Mouse (Mus musculus) heart, adult 2 months (tissue): ENCODE measurements around the gene Gm21830. TPM values are rescaled to one million over a fixed set of nuclear protein-coding genes. Genes with fewer than 3 reads are reported as not detected.
A peak's percentile ranks its signal among the peaks of the same experiment; 100 is the strongest.

Experiments
- DNase-seq, 2 experiments: peaks; one replicate each; pipeline ENCODE4 v3.0.0; 2021
- H3K27ac ChIP-seq: fragments of 200-600 bp; 2 replicates; pipeline ENCODE4 v1.8.1; 2022
- H3K27me3 ChIP-seq: fragments of 200-500 bp; 2 replicates; pipeline ENCODE4 v1.6.1; 2012; ENCODE audit warnings: mild to moderate bottlenecking, low read length, inconsistent platforms, mixed read lengths; ENCODE audit not compliant: control insufficient read depth, insufficient read depth
- H3K36me3 ChIP-seq: fragments of 200-500 bp; 2 replicates; pipeline ENCODE4 v1.6.1; 2012; ENCODE audit warnings: low read length, inconsistent platforms; ENCODE audit not compliant: control insufficient read depth, insufficient read depth
- H3K4me1 ChIP-seq: fragments of 200-500 bp; 2 replicates; pipeline ENCODE4 v1.6.1; 2011; ENCODE audit warnings: low read length; ENCODE audit not compliant: control insufficient read depth, insufficient read depth
- H3K4me3 ChIP-seq: fragments of 200-600 bp; 2 replicates; pipeline ENCODE4 v1.8.1; 2022
- H3K79me2 ChIP-seq: fragments of 200-500 bp; replicated peaks from 2 replicates; pipeline ENCODE4 v1.6.1; 2012; ENCODE audit warnings: mild to moderate bottlenecking, inconsistent platforms, low read length, moderate library complexity, mixed read lengths; ENCODE audit not compliant: control insufficient read depth, insufficient read depth
- H3K9ac ChIP-seq: fragments of 200-500 bp; 2 replicates; pipeline ENCODE4 v1.6.1; 2012; ENCODE audit warnings: low read depth, mild to moderate bottlenecking, control low read depth, inconsistent platforms, low read length, mixed read lengths
- CTCF ChIP-seq: fragments of 200-600 bp; IDR thresholded peaks from 2 replicates; pipeline ENCODE4 v1.8.1; 2022; ENCODE audit warnings: antibody characterized with exemption, mild to moderate bottlenecking, moderate library complexity
- EP300 ChIP-seq: fragments of 200-500 bp; IDR thresholded peaks from 2 replicates; pipeline ENCODE4 v1.6.1; 2011; ENCODE audit warnings: low read depth, low read length, control low read depth; ENCODE audit not compliant: insufficient read depth
- POLR2A ChIP-seq: fragments of 200-500 bp; IDR thresholded peaks from 2 replicates; pipeline ENCODE4 v1.6.1; 2011; ENCODE audit warnings: mild to moderate bottlenecking, low read depth, low read length, control low read depth; ENCODE audit not compliant: insufficient read depth
- WGBS: fragments of 180-500 bp; shearing (Covaris S2); methylation state at CpG from one replicate; pipeline ENCODE4 v1.1.7; 2018; 5-methylcytosine and 5-hydroxymethylcytosine counted together
- intact Hi-C: fragments of 180-260 bp; cut with DNase I; formaldehyde crosslinking; loops from one replicate; pipeline ENCODE4 v1.15.1; 2025
- polyA plus RNA-seq: library from polyadenylated mRNA; depleted of rRNA; stranded (reverse); fragments of >200 nt; gene quantifications from 2 replicates; pipeline ENCODE4 v1.2.3, GENCODE M21; 2012; rRNA removed
- total RNA-seq, 2 experiments: library from RNA; stranded (reverse); gene quantifications; 2 replicates each; pipeline ENCODE4 v1.2.3; 2021

The Gm21830 gene
- total and polyA plus RNA-seq, 3 experiments = not detected

DNA sequence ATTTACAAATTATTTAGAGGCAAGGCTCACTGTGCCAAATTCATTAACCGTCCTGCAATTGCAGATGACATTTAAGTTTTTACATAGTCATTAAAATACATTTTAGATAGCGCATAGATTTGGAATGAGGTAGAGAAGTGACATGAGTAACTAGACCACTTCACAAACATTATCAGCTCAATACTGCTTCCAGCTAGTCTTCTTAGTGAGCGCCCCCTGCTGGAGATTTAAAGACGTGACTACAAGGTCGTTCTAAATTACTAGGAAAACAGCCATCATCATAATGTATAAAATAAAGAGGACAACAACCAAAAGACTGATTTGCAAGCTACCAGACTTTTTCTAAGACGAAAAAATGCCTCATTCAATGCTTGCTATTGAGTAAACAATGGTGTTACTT, 64.2 kb downstream of the Gm21830 start:
- intact Hi-C loops = no loop called here
- no peaks in the 10 kb centered on the region for H3K27me3 ChIP-seq
- no peaks in the 10 kb centered on the region for H3K36me3 ChIP-seq
- no peaks in the 10 kb centered on the region for H3K79me2 ChIP-seq
- no peak overlapping the region for H3K27ac ChIP-seq
- DNase-seq = no peak
- no peak overlapping the region for H3K9ac ChIP-seq
- no peak overlapping the region for H3K4me3 ChIP-seq
- WGBS = 18% methylated on average over 6 of the region's 6 CpGs
- H3K4me1 ChIP-seq = no peaks in the 10 kb centered on the region; the same call in 1 of the 2 replicates
- no peak for TF ChIP-seq EP300
- TF ChIP-seq POLR2A = no peak
- TF ChIP-seq CTCF = peak; percentile 78

- no peak overlapping the region for H3K4me3 ChIP-seq
- no peaks in the 10 kb centered on the region for H3K36me3 ChIP-seq
- 45% methylated on average over 3 of the region's 3 CpGs for WGBS
- no peak for TF ChIP-seq CTCF
- no peak for TF ChIP-seq POLR2A
- no peak for TF ChIP-seq EP300
- H3K27me3 ChIP-seq = no peaks in the 10 kb centered on the region
- no peaks in the 10 kb centered on the region for H3K79me2 ChIP-seq
- DNase-seq = peak in 1 of 2 experiments; percentile 30
- intact Hi-C loops = no loop called here
- H3K27ac ChIP-seq = peak overlapping the region; percentile 15; the same call in 1 of the 2 replicates
- H3K9ac ChIP-seq = no peak overlapping the region
- no peaks in the 10 kb centered on the region; the same call in 1 of the 2 replicates for H3K4me1 ChIP-seq
Measured at GRCm38 (mm10) chr2:67481051-67481450, 67.5 kb downstream of the Gm21830 start.

Other genes with a start within 250 kb of the Gm21830 start
- gene Gm26727, start 19.5 kb downstream of the Gm21830 start, total RNA-seq = not detected
- not detected in 2 replicates for gene Gm26727, start 19.5 kb downstream of the Gm21830 start, polyA plus RNA-seq
- gene Xirp2, start 32.3 kb downstream of the Gm21830 start, total RNA-seq = 100 to 1,000 TPM; 268 to 321 TPM
- gene Xirp2, start 32.3 kb downstream of the Gm21830 start, polyA plus RNA-seq = 13.6 and 38.6 TPM in 2 replicates
- gene B3galt1, start 152.1 kb downstream of the Gm21830 start, total RNA-seq = 1 to 10 TPM; 1.5 to 1.9 TPM
- 0.72 and 1.7 TPM in 2 replicates for gene B3galt1, start 152.1 kb downstream of the Gm21830 start, polyA plus RNA-seq